28 mouse cellular contexts compared by ENCODE assay signal in the genomic region with DNA sequence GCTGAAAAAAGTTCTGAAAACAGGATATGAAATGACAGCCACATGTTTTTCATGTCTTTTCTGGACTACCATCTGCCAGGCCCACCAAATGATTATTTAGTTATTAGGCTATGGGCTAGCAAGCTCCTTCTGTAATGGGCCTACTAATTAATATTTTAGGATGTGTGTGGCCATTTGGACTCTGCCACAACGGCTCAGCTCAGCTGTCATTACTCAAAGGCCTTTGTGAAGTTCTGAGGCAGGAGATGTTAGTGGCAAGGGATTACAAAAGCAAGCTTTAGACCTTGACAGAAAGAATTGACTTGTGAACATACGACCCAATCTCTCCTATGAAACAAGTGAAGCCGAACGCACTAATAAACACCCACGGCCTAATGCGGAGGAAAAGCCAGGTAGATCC.
"Had no signal": no experiment of that assay in that cellular context is flagged by ENCODE, and none has a peak within 500 bp of the region (broad histone marks: within the 10 kb centered on the region; RNA-seq: fewer than 3 reads in every experiment).

No protein-coding gene starts in this region.

- H3K9me3 ChIP-seq: embryonic facial prominence, embryonic 10.5 days; embryonic facial prominence, embryonic 12.5 days; embryonic facial prominence, embryonic 13.5 days; embryonic facial prominence, embryonic 15.5 days; forebrain, embryonic 10.5 days; forebrain, embryonic 12.5 days; forebrain, embryonic 13.5 days; forebrain, embryonic 15.5 days had no signal

- DNase-seq: cerebellum, adult 18-20 months; cerebellum, adult 2 months; cerebellum, adult 8-10 months; cerebellum, adult 9-10 months; cerebellum, adult 9-11 months; cerebellum, postnatal 10 days; cerebellum, postnatal 14 days; cerebellum, postnatal 25 days; cerebellum, postnatal 36 days; embryo, embryonic 11 days; forebrain, postnatal 0 days; gastrocnemius, adult 2 months; gastrocnemius, postnatal 10 days; gastrocnemius, postnatal 14 days; gastrocnemius, postnatal 25 days; gastrocnemius, postnatal 36 days; heart, adult 18-20 months had no signal

- H3K4me1 ChIP-seq: embryonic facial prominence, embryonic 10.5 days; embryonic facial prominence, embryonic 12.5 days; embryonic facial prominence, embryonic 13.5 days; embryonic facial prominence, embryonic 15.5 days; forebrain, embryonic 12.5 days; forebrain, embryonic 13.5 days; forebrain, embryonic 15.5 days had no signal

- H3K4me3 ChIP-seq: embryonic facial prominence, embryonic 10.5 days; embryonic facial prominence, embryonic 12.5 days; embryonic facial prominence, embryonic 13.5 days; embryonic facial prominence, embryonic 15.5 days; erythroblast, embryonic 14.5 days; forebrain, embryonic 10.5 days; forebrain, embryonic 12.5 days; forebrain, embryonic 13.5 days; forebrain, embryonic 15.5 days; gastrocnemius, adult 2 months had no signal

- H3K27me3 ChIP-seq: embryonic facial prominence, embryonic 12.5 days; embryonic facial prominence, embryonic 13.5 days; embryonic facial prominence, embryonic 15.5 days; forebrain, embryonic 12.5 days; forebrain, embryonic 13.5 days; forebrain, embryonic 15.5 days had no signal

- H3K9ac ChIP-seq: embryonic facial prominence, embryonic 12.5 days; embryonic facial prominence, embryonic 13.5 days; embryonic facial prominence, embryonic 15.5 days; forebrain, embryonic 12.5 days; forebrain, embryonic 13.5 days; forebrain, embryonic 15.5 days; forebrain, postnatal 0 days had no signal

- H3K36me3 ChIP-seq: embryonic facial prominence, embryonic 10.5 days; embryonic facial prominence, embryonic 12.5 days; embryonic facial prominence, embryonic 13.5 days; embryonic facial prominence, embryonic 15.5 days; forebrain, embryonic 10.5 days; forebrain, embryonic 12.5 days; forebrain, embryonic 15.5 days had no signal

- H3K27ac ChIP-seq: embryonic facial prominence, embryonic 10.5 days; embryonic facial prominence, embryonic 12.5 days; embryonic facial prominence, embryonic 13.5 days; embryonic facial prominence, embryonic 15.5 days; forebrain, embryonic 10.5 days; forebrain, embryonic 12.5 days; forebrain, embryonic 13.5 days; forebrain, embryonic 15.5 days; gastrocnemius, adult 2 months had no signal

- H3K4me2 ChIP-seq: embryonic facial prominence, embryonic 12.5 days; embryonic facial prominence, embryonic 13.5 days; embryonic facial prominence, embryonic 15.5 days; forebrain, embryonic 12.5 days; forebrain, embryonic 13.5 days; forebrain, embryonic 15.5 days had no signal

- ATAC-seq: forebrain, embryonic 13.5 days; forebrain, embryonic 14.5 days; forebrain, embryonic 15.5 days; forebrain, embryonic 16.5 days; forebrain, postnatal 0 days had no signal
